Mouse (Mus musculus): Measurements from ENCODE around the gene Actb. TPM values are rescaled to one million over a fixed set of nuclear protein-coding genes. Genes with fewer than 3 reads are reported as not detected.

Actb gene
- polyA plus RNA-seq, 1 experiment from 2014 or later = 16,656 TPM

GRCm38 (mm10) chr5:142936336-142936719, 29.8 kb upstream of the Actb start:
- H3K4me3 ChIP-seq (ENCODE audit: low read depth, low read length) = no peak overlapping the region
- H3K9me3 ChIP-seq (ENCODE audit: control insufficient read depth, low read length) = no peaks in the 10 kb centered on the region
- peak overlapping the region; percentile 20; the same call in 1 of the 2 replicates for H3K9ac ChIP-seq (ENCODE audit: low read depth, low read length)
- peak; percentile 36; the same call in 1 of the 2 replicates for ATAC-seq (ENCODE audit: low FRiP score)
- no peak overlapping the region for H3K27ac ChIP-seq (ENCODE audit: low read depth, low read length)
- H3K4me1 ChIP-seq (replicated peaks; ENCODE audit: control insufficient read depth, insufficient read depth, low read length) = 0 out of 2 replicates have a peak, but pooled peaks cover 4% of the 10 kb centered on the region
- no peaks in the 10 kb centered on the region for H3K27me3 ChIP-seq (ENCODE audit: control insufficient read depth, insufficient read depth, low read length)
- DNase-seq (ENCODE audit: low spot score) = peak; percentile 93
- WGBS = 3% methylated on average over 17 of the region's 17 CpGs
- peak overlapping the region; percentile 9 for H3K4me2 ChIP-seq (replicated peaks; ENCODE audit: low read depth, low read length)
- no peaks in the 10 kb centered on the region for H3K36me3 ChIP-seq (ENCODE audit: control insufficient read depth, insufficient read depth, low read length)

- WGBS = 19% methylated on average over 13 of the region's 13 CpGs
- Histone ChIP-seq H3K27me3 (ENCODE audit: control insufficient read depth, insufficient read depth, low read length) (no peaks in the 10 kb centered on the region), H3K4me1 (replicated peaks; ENCODE audit: control insufficient read depth, insufficient read depth, low read length) (0 out of 2 replicates have a peak, but pooled peaks cover 4% of the 10 kb centered on the region), H3K9ac (ENCODE audit: low read depth, low read length) (peak overlapping the region; percentile 20; the same call in 1 of the 2 replicates), H3K4me3 (ENCODE audit: low read depth, low read length) (no peak overlapping the region), H3K4me2 (replicated peaks; ENCODE audit: low read depth, low read length) (peak overlapping the region; percentile 9), H3K36me3 (ENCODE audit: control insufficient read depth, insufficient read depth, low read length) (no peaks in the 10 kb centered on the region), H3K9me3 (ENCODE audit: control insufficient read depth, low read length) (no peaks in the 10 kb centered on the region), H3K27ac (ENCODE audit: low read depth, low read length) (no peak overlapping the region)
- ATAC-seq (ENCODE audit: low FRiP score) = peak; percentile 75
- peak; percentile 90 for DNase-seq (ENCODE audit: low spot score)
These were observed 29.2 kb upstream of the Actb start for GRCm38 (mm10) chr5:142935642-142936335.

DNA sequence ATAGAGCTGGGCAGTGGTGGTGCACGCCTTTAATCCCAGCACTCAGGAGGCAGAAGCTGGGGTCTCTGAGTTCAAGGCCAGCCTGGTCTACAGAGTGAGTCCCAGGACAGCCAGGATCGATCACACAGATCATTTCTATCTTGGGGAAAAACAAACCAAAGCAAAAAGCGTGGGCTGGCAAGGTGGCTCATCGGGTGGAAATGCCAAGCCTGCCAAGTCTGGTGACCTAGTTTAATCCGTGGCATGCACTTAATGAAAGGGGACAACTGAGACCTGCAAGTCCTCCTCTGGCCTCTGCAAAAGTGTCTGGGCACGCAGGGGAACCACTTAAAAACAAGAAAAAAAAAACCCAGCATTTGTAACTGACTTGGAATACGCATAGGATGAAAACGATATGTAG, 26.2 kb upstream of the Actb start:
- Histone ChIP-seq H3K36me3 (ENCODE audit: control insufficient read depth, insufficient read depth, low read length) (no peaks in the 10 kb centered on the region), H3K9ac (ENCODE audit: low read depth, low read length) (no peak overlapping the region), H3K27ac (ENCODE audit: low read depth, low read length) (no peak overlapping the region), H3K27me3 (ENCODE audit: control insufficient read depth, insufficient read depth, low read length) (no peaks in the 10 kb centered on the region; the same call in 1 of the 2 replicates), H3K4me2 (replicated peaks; ENCODE audit: low read depth, low read length) (no peak overlapping the region), H3K9me3 (ENCODE audit: control insufficient read depth, low read length) (no peaks in the 10 kb centered on the region), H3K4me3 (ENCODE audit: low read depth, low read length) (no peak overlapping the region), H3K4me1 (replicated peaks; ENCODE audit: control insufficient read depth, insufficient read depth, low read length) (peaks cover 4% of the 10 kb centered on the region; the same call in 1 of the 2 replicates)
- WGBS = 80% methylated on average over 8 of the region's 8 CpGs
- no peak for DNase-seq (ENCODE audit: low spot score)
- no peak for ATAC-seq (ENCODE audit: low FRiP score)

- Histone ChIP-seq H3K4me1 (replicated peaks; ENCODE audit: control insufficient read depth, insufficient read depth, low read length) (peaks cover 4% of the 10 kb centered on the region; the same call in 1 of the 2 replicates), H3K4me2 (replicated peaks; ENCODE audit: low read depth, low read length) (no peak overlapping the region), H3K4me3 (ENCODE audit: low read depth, low read length) (no peak overlapping the region), H3K9me3 (ENCODE audit: control insufficient read depth, low read length) (no peaks in the 10 kb centered on the region), H3K36me3 (ENCODE audit: control insufficient read depth, insufficient read depth, low read length) (no peaks in the 10 kb centered on the region), H3K27me3 (ENCODE audit: control insufficient read depth, insufficient read depth, low read length) (no peaks in the 10 kb centered on the region; the same call in 1 of the 2 replicates), H3K27ac (ENCODE audit: low read depth, low read length) (no peak overlapping the region), H3K9ac (ENCODE audit: low read depth, low read length) (no peak overlapping the region)
- 35% methylated on average over 9 of the region's 9 CpGs for WGBS
- ATAC-seq (ENCODE audit: low FRiP score) (peak; percentile 30; the same call in 1 of the 2 replicates), DNase-seq (ENCODE audit: low spot score) (peak; percentile 83)
These were observed 25.6 kb upstream of the Actb start for GRCm38 (mm10) chr5:142932084-142932685.

GRCm38 (mm10) chr5:142931241-142931745, 24.7 kb upstream of the Actb start:
- Histone ChIP-seq H3K9me3 (ENCODE audit: control insufficient read depth, low read length) (no peaks in the 10 kb centered on the region), H3K4me3 (ENCODE audit: low read depth, low read length) (no peak overlapping the region), H3K27me3 (ENCODE audit: control insufficient read depth, insufficient read depth, low read length) (no peaks in the 10 kb centered on the region; the same call in 1 of the 2 replicates), H3K36me3 (ENCODE audit: control insufficient read depth, insufficient read depth, low read length) (no peaks in the 10 kb centered on the region), H3K27ac (ENCODE audit: low read depth, low read length) (no peak overlapping the region), H3K4me1 (replicated peaks; ENCODE audit: control insufficient read depth, insufficient read depth, low read length) (peaks cover 4% of the 10 kb centered on the region; the same call in 1 of the 2 replicates), H3K4me2 (replicated peaks; ENCODE audit: low read depth, low read length) (no peak overlapping the region), H3K9ac (ENCODE audit: low read depth, low read length) (no peak overlapping the region)
- no peak for ATAC-seq (ENCODE audit: low FRiP score)
- 86% methylated on average over 9 of the region's 9 CpGs for WGBS
- no peak for DNase-seq (ENCODE audit: low spot score)

DNA sequence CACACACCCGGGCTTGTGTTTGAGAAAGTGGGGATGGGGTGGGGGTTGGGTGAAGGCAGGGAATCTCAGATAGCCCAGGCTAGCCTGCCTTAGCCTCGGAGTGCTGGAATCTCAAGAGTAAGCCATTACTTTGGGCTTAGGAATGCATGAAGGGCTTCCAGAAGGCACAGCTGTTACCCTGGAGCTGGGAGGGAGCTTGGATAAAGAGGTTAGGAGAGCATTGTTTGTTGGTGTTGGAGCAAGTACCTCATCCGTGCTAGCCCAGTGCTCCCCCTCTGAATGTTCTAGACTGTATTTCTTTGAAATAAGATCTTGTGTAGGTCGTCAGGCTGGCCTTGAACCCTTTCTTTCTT, 22.8 kb upstream of the Actb start:
- H3K9me3 ChIP-seq (ENCODE audit: control insufficient read depth, low read length) = no peaks in the 10 kb centered on the region
- DNase-seq (ENCODE audit: low spot score) (no peak), ATAC-seq (ENCODE audit: low FRiP score) (no peak)
- H3K27me3 ChIP-seq (ENCODE audit: control insufficient read depth, insufficient read depth, low read length) = no peaks in the 10 kb centered on the region; the same call in 1 of the 2 replicates
- no peak overlapping the region for H3K27ac ChIP-seq (ENCODE audit: low read depth, low read length)
- peak overlapping the region; percentile 26 for H3K4me3 ChIP-seq (ENCODE audit: low read depth, low read length)
- H3K4me1 ChIP-seq (replicated peaks; ENCODE audit: control insufficient read depth, insufficient read depth, low read length) = peaks cover 2% of the 10 kb centered on the region; the same call in 1 of the 2 replicates
- peak overlapping the region; percentile 54 for H3K4me2 ChIP-seq (replicated peaks; ENCODE audit: low read depth, low read length)
- peak overlapping the region; percentile 56 for H3K9ac ChIP-seq (ENCODE audit: low read depth, low read length)
- H3K36me3 ChIP-seq (ENCODE audit: control insufficient read depth, insufficient read depth, low read length) = no peaks in the 10 kb centered on the region
- WGBS = 20% methylated on average over 4 of the region's 4 CpGs

DNA sequence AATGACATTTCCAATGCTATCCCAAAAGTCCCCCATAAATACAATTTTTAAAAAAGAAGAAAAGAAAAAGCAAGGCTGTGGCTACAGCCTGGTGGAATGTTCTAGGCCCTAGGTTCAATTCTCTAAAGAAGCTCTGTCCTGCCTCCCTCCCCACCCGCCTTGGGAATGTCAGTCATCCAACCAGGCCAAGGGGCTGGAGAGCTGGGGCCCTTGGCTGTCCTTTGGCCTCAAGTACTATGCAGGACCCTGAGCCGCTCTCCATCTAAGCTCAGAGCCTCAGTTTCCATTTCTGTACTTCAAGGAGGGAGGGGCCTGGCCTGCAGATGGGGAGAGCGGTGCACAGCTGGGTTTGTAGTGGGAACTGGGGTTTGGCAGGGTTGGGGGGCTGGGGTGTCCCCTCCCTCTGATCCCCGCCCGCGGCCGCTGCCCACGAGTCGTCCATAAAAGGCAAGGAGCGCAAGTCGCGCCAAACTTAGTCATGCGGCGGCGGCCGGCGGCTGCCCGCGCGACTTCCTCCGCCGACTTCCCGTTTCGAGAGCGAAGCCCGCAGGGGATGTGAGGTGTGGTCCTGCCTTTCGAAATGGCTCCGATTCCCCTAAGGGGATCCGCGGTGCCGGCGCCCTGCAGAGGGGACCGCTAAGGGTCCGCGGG, 22.3 kb upstream of the Actb start:
- H3K27me3 ChIP-seq (ENCODE audit: control insufficient read depth, insufficient read depth, low read length) = no peaks in the 10 kb centered on the region; the same call in 1 of the 2 replicates
- peak overlapping the region; percentile 26 for H3K4me3 ChIP-seq (ENCODE audit: low read depth, low read length)
- H3K27ac ChIP-seq (ENCODE audit: low read depth, low read length) = no peak overlapping the region
- DNase-seq (ENCODE audit: low spot score) (peak; percentile 71), ATAC-seq (ENCODE audit: low FRiP score) (peak; percentile 17; the same call in 1 of the 2 replicates)
- H3K4me1 ChIP-seq (replicated peaks; ENCODE audit: control insufficient read depth, insufficient read depth, low read length) = peaks cover 2% of the 10 kb centered on the region; the same call in 1 of the 2 replicates
- peak overlapping the region; percentile 54 for H3K4me2 ChIP-seq (replicated peaks; ENCODE audit: low read depth, low read length)
- no peaks in the 10 kb centered on the region for H3K9me3 ChIP-seq (ENCODE audit: control insufficient read depth, low read length)
- 3% methylated on average over 29 of the region's 35 CpGs for WGBS
- peak overlapping the region; percentile 56 for H3K9ac ChIP-seq (ENCODE audit: low read depth, low read length)
- H3K36me3 ChIP-seq (ENCODE audit: control insufficient read depth, insufficient read depth, low read length) = no peaks in the 10 kb centered on the region

GRCm38 (mm10) chr5:142927341-142927930, 20.9 kb upstream of the Actb start:
- Histone ChIP-seq H3K36me3 (ENCODE audit: control insufficient read depth, insufficient read depth, low read length) (no peaks in the 10 kb centered on the region), H3K27ac (ENCODE audit: low read depth, low read length) (no peak overlapping the region), H3K9ac (ENCODE audit: low read depth, low read length) (no peak overlapping the region), H3K4me1 (replicated peaks; ENCODE audit: control insufficient read depth, insufficient read depth, low read length) (peaks cover 2% of the 10 kb centered on the region; the same call in 1 of the 2 replicates), H3K4me2 (replicated peaks; ENCODE audit: low read depth, low read length) (no peak overlapping the region), H3K9me3 (ENCODE audit: control insufficient read depth, low read length) (no peaks in the 10 kb centered on the region), H3K4me3 (ENCODE audit: low read depth, low read length) (no peak overlapping the region), H3K27me3 (ENCODE audit: control insufficient read depth, insufficient read depth, low read length) (no peaks in the 10 kb centered on the region; the same call in 1 of the 2 replicates)
- DNase-seq (ENCODE audit: low spot score) = no peak
- 93% methylated on average over 12 of the region's 12 CpGs for WGBS
- ATAC-seq (ENCODE audit: low FRiP score) = no peak
